Mouse (Mus musculus) embryonic facial prominence, embryonic 14.5 days (tissue): ENCODE measurements around the gene Stradb. TPM values are rescaled to one million over a fixed set of nuclear protein-coding genes. Genes with fewer than 3 reads are reported as not detected.
"Not testable (repeated sequence)": the region's sequence is repeated elsewhere in the genome, so short reads cannot be mapped to it uniquely, and the experiment has no call there.

Experiments
- ATAC-seq: fragments of 200-750 bp; cut with Nextera tagmentation; 2 replicates; pipeline ENCODE4 v1.8.0; 2017; ENCODE audit warnings: low read depth, moderate number of reproducible peaks, moderate TSS enrichment
- DNase-seq: peaks from one replicate; pipeline ENCODE4 v3.0.0-alpha.2; 2015; ENCODE audit warnings: low spot score
- H3K27ac ChIP-seq: fragments of 300-500 bp; sonication (generic); replicated peaks from 2 replicates; pipeline ENCODE4 v1.5.1; 2014; ENCODE audit warnings: low read depth, mild to moderate bottlenecking, low read length, moderate library complexity
- H3K27me3 ChIP-seq: fragments of 300-500 bp; sonication (generic); replicated peaks from 2 replicates; pipeline ENCODE4 v1.6.1; 2014; ENCODE audit warnings: low read length; ENCODE audit not compliant: control insufficient read depth, insufficient read depth
- H3K36me3 ChIP-seq: fragments of 300-500 bp; sonication (generic); 2 replicates; pipeline ENCODE4 v1.6.1; 2014; ENCODE audit warnings: low read length, mixed read lengths; ENCODE audit not compliant: control insufficient read depth, insufficient read depth
- H3K4me1 ChIP-seq: fragments of 300-500 bp; sonication (generic); 2 replicates; pipeline ENCODE4 v1.6.1; 2014; ENCODE audit warnings: antibody characterized with exemption, low read length; ENCODE audit not compliant: control insufficient read depth, insufficient read depth
- H3K4me2 ChIP-seq: fragments of 300-500 bp; sonication (generic); 2 replicates; pipeline ENCODE4 v1.6.1; 2014; ENCODE audit warnings: low read depth, mild to moderate bottlenecking, low read length, moderate library complexity, mixed read lengths
- H3K4me3 ChIP-seq: fragments of 300-500 bp; sonication (generic); 2 replicates; pipeline ENCODE4 v1.5.1; 2014; ENCODE audit warnings: low read depth, mild to moderate bottlenecking, low read length
- H3K9ac ChIP-seq: fragments of 300-500 bp; sonication (generic); 2 replicates; pipeline ENCODE4 v1.6.1; 2014; ENCODE audit warnings: low read depth, mild to moderate bottlenecking, low read length, moderate library complexity, mixed read lengths
- H3K9me3 ChIP-seq: fragments of 300-500 bp; sonication (generic); 2 replicates; pipeline ENCODE4 v1.6.1; 2016; ENCODE audit warnings: low read length; ENCODE audit not compliant: control insufficient read depth
- WGBS: fragments of 180-500 bp; shearing (Covaris S2); extraction: QIAGEN DNeasy Blood & Tissue Kit; methylation state at CpG from one replicate; pipeline ENCODE4 v1.1.7; 2014; 5-methylcytosine and 5-hydroxymethylcytosine counted together
- polyA plus RNA-seq: library from polyadenylated mRNA; unstranded; fragments of >200 nt; fragmentation: Nextera tagmentation; extraction: Ambion mirVana; gene quantifications from 2 replicates; pipeline ENCODE4 v1.2.1, GENCODE M21; 2014

Stradb gene
- polyA plus RNA-seq, 1 experiment from 2014 or later, result 32.3 TPM

- Histone ChIP-seq H3K4me1 (peaks cover 33% of the 10 kb centered on the region), H3K27me3 (no peaks in the 10 kb centered on the region), H3K4me3 (no peak overlapping the region), H3K9me3 (no peaks in the 10 kb centered on the region), H3K9ac (no peak overlapping the region), H3K4me2 (no peak overlapping the region), H3K36me3 (no peaks in the 10 kb centered on the region), H3K27ac (no peak overlapping the region)
- no peak for DNase-seq
- ATAC-seq, result no peak
- WGBS, result 39% methylated on average over 2 of the region's 2 CpGs
These were observed 15.4 kb upstream of the Stradb start for GRCm38 (mm10) chr1:58957931-58958330.

- WGBS, result 81% methylated on average over 16 of the region's 16 CpGs
- not testable (repeated sequence) for H3K27ac ChIP-seq, DNase-seq, H3K27me3 ChIP-seq, H3K4me2 ChIP-seq, H3K4me3 ChIP-seq, H3K9ac ChIP-seq, H3K9me3 ChIP-seq, H3K36me3 ChIP-seq, ATAC-seq
- peaks cover 23% of the 10 kb centered on the region for H3K4me1 ChIP-seq
These were observed 14.4 kb upstream of the Stradb start for GRCm38 (mm10) chr1:58958789-58959526.

- Histone ChIP-seq H3K27me3 (no peaks in the 10 kb centered on the region), H3K4me2 (no peak overlapping the region), H3K4me1 (peaks cover 21% of the 10 kb centered on the region), H3K36me3 (no peaks in the 10 kb centered on the region), H3K9ac (no peak overlapping the region), H3K4me3 (no peak overlapping the region), H3K27ac (no peak overlapping the region), H3K9me3 (no peaks in the 10 kb centered on the region)
- ATAC-seq, result no peak
- 69% methylated on average over 2 of the region's 2 CpGs for WGBS
- DNase-seq, result no peak
These were observed 13.6 kb upstream of the Stradb start for GRCm38 (mm10) chr1:58959682-58960081.

- H3K4me1 ChIP-seq, result peaks cover 12% of the 10 kb centered on the region
- H3K9me3 ChIP-seq, result no peaks in the 10 kb centered on the region
- ATAC-seq (peak; percentile 55; the same call in 1 of the 2 replicates), DNase-seq (peak; percentile 65)
- WGBS, result 23% methylated on average over 12 of the region's 12 CpGs
- no peaks in the 10 kb centered on the region for H3K27me3 ChIP-seq
- H3K27ac ChIP-seq, result no peak overlapping the region
- H3K36me3 ChIP-seq, result no peaks in the 10 kb centered on the region
- H3K9ac ChIP-seq, result no peak overlapping the region
- no peak overlapping the region for H3K4me3 ChIP-seq
- H3K4me2 ChIP-seq, result no peak overlapping the region
These were observed 12.0 kb upstream of the Stradb start for GRCm38 (mm10) chr1:58961152-58961893.

- Histone ChIP-seq H3K36me3 (no peaks in the 10 kb centered on the region), H3K27ac (no peak overlapping the region), H3K4me2 (no peak overlapping the region), H3K9me3 (no peaks in the 10 kb centered on the region), H3K9ac (no peak overlapping the region), H3K4me1 (peaks cover 8% of the 10 kb centered on the region), H3K27me3 (no peaks in the 10 kb centered on the region), H3K4me3 (no peak overlapping the region)
- ATAC-seq, result no peak
- 67% methylated on average over 5 of the region's 5 CpGs for WGBS
- no peak for DNase-seq
These were observed 10.9 kb upstream of the Stradb start for GRCm38 (mm10) chr1:58962418-58962817.

GRCm38 (mm10) chr1:58962865-58963264 lies 10.5 kb upstream of the Stradb start:
- H3K27me3 ChIP-seq, result no peaks in the 10 kb centered on the region
- H3K36me3 ChIP-seq, result no peaks in the 10 kb centered on the region
- peaks cover 6% of the 10 kb centered on the region for H3K4me1 ChIP-seq
- H3K4me2 ChIP-seq, result no peak overlapping the region
- H3K9ac ChIP-seq, result no peak overlapping the region
- ATAC-seq (no peak), DNase-seq (no peak)
- no peak overlapping the region for H3K4me3 ChIP-seq
- no peaks in the 10 kb centered on the region for H3K9me3 ChIP-seq
- no peak overlapping the region for H3K27ac ChIP-seq

GRCm38 (mm10) chr1:58967534-58967933 lies 5.8 kb upstream of the Stradb start:
- Histone ChIP-seq H3K9ac (no peak overlapping the region), H3K27me3 (no peaks in the 10 kb centered on the region), H3K27ac (no peak overlapping the region), H3K36me3 (no peaks in the 10 kb centered on the region), H3K9me3 (no peaks in the 10 kb centered on the region), H3K4me1 (peaks cover 12% of the 10 kb centered on the region), H3K4me3 (no peak overlapping the region), H3K4me2 (no peak overlapping the region)
- DNase-seq, result no peak
- no peak for ATAC-seq
- 37% methylated on average over 4 of the region's 4 CpGs for WGBS

GRCm38 (mm10) chr1:58970054-58970453 lies 3.3 kb upstream of the Stradb start:
- Histone ChIP-seq H3K27me3 (no peaks in the 10 kb centered on the region), H3K4me2 (no peak overlapping the region), H3K4me1 (peaks cover 18% of the 10 kb centered on the region), H3K9me3 (no peaks in the 10 kb centered on the region), H3K4me3 (no peak overlapping the region), H3K36me3 (no peaks in the 10 kb centered on the region), H3K27ac (no peak overlapping the region), H3K9ac (no peak overlapping the region)
- ATAC-seq (no peak), DNase-seq (no peak)
- 47% methylated on average over 5 of the region's 5 CpGs for WGBS
